Mouse (Mus musculus): ENCODE data around the gene Cd52.
"Not testable (repeated sequence)": the region's sequence is repeated elsewhere in the genome, so short reads cannot be mapped to it uniquely, and the experiment has no call there.

Cd52 gene

DNA sequence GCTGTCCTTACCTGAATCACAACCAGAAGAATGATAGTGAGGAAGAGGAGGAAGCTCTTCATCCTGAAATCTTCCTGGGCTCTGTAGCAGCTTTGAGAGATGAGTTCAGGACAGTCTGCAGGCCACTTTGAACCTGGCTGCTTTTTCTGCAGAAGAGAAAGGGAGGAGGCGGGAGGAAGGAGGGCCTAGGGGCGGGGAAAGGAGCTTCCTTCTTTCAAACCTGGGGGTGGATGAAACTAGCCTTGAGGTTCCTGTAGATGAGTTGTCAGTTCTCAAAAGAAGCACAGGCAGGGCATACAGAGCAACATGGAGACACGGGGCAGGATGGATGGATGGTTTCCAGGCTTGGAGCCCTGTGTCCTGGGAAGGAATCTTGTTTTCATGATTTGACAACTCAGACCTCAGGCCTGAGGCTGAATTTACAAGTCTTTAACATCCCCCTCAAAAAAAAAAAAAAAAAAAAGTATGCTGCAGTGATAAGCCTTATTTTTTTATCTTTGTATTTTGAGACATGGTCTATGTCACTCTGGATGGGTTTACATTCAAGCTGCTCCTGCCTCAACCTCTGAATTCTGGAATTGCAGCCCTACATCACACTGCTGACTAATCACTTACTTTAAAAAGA is at the start of gene Cd52:
Gene Cd52 (minus strand): TSS at position 160 of the 625 bp plus-strand sequence.
- no peak for DNase-seq (ENCODE audit: low spot score)

DNA sequence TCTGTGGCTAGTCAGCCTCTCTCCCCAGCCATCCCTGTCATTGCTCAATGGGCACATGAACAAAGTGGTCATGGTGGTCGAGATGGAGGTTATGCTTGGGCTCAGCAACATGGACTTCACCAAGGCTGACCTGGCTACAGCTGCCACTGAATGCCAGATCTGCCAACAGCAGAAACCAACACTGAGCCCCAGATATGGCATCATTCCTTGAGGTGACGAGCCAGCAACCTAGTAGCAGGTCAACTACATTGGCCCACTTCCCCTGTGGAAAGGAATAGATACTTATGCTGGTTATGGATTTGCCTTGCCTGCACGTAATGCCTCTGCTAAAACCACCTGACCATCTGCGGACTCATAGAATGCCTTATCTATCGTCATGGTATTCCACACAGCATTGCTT is 49.4 kb upstream of the Cd52 start:
- DNase-seq (ENCODE audit: low spot score) = not testable (repeated sequence)

DNA sequence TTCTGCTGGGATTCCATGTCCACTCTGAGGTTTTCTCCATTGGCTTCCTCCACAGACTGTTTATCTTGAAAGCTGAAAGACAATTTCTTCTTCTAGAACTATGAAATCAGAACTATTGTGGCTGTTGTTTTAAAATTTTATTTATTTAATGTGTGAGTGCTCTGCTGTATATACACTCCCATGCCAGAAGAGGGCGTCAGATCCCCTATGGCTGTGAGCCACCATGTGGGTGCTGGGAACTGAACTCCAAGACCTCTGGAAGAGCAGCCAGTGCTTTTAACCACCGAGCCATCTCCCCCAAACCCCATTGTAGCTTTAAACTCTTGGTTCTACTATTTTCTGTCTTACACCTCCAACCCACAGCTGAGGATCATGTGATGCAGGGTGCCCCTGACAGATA is 44.0 kb upstream of the Cd52 start:
- DNase-seq (ENCODE audit: low spot score) = no peak

DNA sequence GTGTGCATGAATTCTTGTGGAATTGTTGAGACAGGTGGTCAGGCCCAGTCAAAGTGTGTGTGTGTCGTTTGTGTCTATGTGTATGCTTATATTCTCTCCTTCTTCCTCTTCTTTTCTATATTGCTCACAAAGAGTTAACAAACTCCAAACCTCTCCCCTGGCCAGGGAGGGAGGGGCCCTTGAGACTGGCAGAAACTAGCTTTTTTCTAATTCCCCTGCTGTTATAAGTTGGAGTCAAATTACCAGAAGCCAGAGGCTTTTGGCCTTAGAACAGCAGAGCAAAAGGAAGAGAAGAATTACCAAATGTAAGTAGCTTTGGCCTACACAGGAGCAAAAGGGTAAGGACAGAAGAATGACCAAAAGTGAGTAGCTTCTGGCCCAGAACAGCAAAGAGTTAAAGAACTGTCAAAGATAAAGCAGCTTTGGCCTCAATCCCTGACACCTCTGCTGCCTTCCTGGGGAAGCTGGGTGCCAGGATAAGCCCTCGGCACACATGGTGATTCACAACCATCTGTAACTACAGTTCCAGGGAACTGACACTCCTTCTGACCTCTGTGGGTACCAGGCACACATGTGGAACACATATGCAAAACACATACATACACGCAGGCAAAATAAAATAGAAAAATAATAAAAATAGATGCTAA is 41.5 kb upstream of the Cd52 start:
- DNase-seq (ENCODE audit: low spot score) = peak; percentile 46

DNA sequence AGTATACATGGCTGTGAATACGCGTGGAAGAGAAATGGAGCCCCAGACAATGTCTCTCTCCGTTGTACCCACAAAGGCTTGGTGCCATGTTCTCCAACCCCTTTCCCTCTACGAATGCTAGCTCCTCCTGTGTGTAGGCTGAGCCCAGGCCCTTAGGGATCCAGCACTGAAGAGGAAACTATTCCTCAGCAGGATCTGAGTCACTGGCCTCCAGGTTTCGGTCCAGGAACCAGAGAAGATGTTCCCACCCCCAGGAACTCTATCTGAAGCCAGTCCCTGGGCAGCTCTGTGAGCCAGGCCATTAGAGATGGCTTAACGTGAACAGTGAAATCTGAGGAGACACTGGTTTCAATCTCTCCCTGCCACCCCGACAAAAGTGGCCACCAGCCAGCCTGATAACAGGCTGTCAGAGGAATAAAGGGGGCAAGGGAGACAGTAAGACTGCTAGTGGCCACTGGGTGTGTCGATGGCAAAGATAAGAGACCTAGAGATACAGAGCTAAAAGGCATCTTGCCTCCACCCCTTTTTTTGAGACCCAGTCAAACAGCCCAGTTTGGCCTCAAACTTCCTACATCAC is 37.7 kb upstream of the Cd52 start:
- no peak for DNase-seq (ENCODE audit: low spot score)

DNA sequence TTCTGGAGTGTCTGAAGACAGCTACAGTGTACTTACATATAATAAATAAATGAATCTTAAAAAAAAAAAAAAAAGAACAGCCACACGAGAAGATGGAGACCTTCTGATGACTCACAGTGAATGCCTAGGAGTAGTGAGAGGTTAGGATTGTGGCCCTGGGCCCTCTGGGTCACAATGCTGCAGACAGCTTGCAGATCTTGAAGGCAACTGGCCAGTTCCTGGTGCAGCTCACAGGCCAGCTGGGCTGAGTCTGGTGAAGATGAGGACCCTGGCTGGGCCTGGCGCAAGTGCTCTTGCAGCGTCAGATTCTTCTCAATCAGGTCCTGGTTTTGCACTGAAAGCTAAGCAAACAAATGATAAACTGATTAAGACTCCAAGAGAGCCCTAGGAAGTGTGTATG is 37.2 kb upstream of the Cd52 start:
- no peak for DNase-seq (ENCODE audit: low spot score)

DNA sequence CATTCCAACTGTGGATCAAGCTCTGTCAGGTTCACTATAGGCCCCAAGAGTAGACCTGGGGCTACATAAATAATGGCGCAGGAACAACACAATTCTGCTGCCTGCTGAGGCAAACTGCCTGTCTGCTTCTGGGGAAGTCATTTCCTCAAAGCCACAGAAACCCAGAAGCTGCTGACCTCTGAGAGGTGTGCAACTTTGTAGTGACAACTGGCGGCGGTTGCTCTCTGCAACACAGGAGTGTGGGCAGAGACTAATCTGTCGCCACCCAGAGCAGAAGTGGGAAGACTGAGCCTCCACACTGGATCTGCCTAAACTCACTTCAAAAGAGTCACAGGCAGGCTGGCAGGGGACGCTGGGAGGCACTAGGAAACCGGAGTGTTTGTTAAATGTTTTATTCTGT is 34.6 kb upstream of the Cd52 start:
- no peak for DNase-seq (ENCODE audit: low spot score)

DNA sequence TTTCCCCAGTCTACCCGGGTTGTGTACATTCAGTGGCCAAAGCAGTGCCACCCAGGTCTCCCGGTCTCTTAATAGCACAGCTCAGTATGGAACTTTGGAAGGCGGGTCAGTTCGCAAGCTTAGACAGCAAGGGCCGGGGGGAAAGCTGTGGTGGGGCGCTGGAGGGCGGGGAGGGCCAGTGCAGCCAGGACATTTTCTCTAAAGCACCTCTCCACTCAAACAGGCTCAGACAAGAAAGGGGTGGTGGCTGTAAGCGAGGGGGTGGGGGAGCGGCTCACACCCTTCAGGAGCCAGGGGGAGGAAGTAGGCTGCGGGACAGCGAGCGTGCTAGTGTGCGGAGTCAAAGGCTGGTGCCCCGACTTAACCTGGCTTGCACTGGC is 34.1 kb upstream of the Cd52 start:
- DNase-seq (ENCODE audit: low spot score) = no peak

DNA sequence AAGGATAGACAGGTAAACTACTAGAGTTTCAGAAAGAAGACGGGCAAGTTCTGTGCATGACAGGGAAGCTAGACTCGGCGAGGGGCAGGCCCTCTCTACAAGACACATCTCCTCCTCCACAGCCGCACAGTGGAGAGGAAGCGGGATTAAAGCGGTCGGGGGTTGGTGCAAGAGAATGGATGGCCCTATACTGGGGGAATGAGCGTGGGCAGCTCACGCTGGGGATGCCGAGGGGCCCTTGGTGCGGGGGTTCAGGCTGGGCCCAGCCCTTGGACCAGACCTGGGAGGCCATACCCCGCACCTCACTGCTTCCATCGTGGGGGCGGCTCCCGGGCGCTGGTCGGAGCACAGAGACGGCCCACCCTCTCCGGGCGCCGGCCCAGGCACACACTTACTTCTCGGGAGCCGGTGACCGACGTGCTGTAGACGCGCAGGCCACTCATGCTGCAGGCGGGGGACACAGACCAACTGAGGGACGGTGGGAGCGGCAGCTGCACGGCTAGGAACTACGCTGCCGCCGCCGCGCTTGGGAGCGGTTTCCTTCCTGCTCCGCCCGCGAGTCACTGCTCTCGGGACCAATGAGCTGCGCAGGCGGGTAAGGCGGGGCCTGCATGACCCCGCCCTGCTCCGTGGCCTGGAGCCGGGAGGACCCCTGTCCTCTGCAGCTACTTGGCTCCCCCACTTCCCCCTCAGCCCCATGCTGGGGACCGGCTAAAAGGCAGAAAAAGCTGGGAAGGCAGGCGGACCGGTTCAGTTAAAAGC is 33.5 kb upstream of the Cd52 start, which contains the start of gene Sh3bgrl3:
Gene Sh3bgrl3 (minus strand): TSS at position 569 of the 762 bp plus-strand sequence.
- peak; percentile 94 for DNase-seq (ENCODE audit: low spot score)

DNA sequence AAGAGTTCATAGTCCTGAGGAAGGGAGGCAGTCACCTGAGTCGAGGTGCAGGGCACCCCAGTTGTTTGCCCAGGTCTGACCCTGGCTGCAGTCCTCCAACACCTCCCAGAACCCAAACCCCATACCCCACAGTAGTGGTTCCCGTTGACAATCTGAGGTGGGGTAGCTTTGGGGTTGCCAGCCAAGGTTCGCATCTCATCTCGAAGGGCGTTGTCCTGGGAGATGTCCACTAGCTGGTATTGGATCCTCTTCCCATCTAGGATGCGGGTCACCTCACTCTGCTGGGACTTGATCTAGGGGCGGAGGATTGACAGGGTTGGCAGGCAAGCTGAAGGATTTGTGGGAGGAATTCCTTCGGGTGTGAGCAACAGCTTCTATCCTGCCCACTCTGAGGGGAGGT is 32.9 kb upstream of the Cd52 start:
- DNase-seq (ENCODE audit: low spot score) = no peak

DNA sequence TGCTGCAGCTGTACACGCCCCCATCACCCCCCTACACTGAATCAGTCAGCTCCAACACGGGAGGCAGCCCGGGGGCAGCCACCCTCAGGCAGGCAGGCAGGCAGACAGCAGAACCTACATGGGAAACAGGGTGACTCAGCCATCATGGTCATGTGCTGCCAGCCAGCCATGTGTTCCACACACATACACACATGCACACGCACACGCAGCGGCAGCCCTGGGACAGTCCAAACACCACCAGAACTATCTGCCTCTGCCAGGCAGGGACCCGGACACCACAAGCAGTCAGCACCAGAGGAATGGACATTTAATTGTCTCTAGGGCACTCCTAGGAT is 32.2 kb upstream of the Cd52 start:
- DNase-seq (ENCODE audit: low spot score) = no peak

DNA sequence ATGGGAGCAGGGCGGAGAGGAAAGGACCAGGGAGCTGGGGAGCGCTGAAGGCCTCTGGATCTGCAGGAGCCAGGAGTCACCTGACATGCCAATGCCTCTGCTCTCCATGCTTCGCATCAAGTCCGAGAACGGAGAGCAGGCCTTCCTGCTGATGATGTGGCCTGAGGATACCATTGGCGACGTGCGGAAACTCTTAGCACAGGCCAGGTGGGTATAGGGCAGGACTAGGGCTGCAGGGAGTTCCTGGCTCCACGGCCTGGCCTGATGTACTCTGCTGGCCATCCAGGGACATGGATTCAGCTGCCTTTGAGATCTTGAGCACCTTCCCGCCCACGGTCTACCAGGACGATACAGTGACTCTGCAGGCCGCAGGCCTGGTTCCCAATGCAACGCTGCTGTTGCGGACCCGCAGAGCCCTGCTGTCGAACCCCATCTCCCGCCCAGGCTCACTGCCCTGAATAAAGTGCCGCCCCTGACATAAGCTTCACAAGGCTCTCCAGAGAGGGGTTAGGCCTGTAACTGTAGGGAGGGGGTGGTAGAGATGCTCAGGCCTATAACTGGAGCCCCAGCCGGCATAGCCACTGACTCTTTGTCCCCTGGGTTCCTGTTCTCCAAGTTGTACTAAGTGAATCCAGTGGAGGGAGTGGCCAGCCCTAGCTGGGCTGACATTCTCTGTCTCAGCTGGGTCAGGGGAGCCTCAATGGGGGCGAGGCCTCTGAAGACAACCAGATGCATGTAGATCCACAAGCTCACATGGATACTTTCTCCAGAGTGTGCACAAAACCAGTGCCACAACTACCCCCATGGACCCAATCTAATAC is 31.6 kb upstream of the Cd52 start:
- DNase-seq (ENCODE audit: low spot score) = no peak

DNA sequence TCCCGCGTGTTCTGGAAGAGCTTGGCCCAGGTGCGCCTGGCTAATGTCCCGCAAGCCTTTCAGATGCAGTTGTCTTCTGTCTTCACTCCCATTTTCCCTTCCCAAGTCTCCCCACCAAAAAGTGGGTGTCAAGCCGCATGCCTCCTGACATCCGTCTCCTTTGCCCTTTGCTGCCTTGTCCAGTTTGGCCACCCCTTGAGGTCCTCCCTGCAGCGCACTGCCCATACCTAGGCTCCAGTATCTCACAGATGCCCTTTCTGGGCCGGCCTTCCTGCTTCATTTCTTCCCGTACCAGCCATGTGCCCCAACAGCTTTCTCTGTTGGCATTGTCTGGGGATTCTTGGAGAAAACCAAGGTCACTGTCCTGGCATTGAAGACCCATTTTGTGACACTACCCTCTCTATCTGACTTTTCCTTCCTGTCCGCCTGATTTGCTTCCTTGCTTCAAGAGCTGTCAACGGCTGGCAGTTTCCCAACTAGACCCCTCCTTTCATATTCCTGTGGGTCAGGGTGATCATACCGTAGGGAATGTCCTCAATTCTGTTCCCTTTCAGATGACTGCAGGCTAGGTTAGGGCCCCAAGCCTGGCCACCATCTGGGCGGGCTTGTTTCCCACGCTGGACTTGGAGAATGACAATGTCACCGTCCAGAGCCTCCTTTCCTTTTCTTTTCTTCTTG is 30.6 kb upstream of the Cd52 start:
- DNase-seq (ENCODE audit: low spot score) = no peak

DNA sequence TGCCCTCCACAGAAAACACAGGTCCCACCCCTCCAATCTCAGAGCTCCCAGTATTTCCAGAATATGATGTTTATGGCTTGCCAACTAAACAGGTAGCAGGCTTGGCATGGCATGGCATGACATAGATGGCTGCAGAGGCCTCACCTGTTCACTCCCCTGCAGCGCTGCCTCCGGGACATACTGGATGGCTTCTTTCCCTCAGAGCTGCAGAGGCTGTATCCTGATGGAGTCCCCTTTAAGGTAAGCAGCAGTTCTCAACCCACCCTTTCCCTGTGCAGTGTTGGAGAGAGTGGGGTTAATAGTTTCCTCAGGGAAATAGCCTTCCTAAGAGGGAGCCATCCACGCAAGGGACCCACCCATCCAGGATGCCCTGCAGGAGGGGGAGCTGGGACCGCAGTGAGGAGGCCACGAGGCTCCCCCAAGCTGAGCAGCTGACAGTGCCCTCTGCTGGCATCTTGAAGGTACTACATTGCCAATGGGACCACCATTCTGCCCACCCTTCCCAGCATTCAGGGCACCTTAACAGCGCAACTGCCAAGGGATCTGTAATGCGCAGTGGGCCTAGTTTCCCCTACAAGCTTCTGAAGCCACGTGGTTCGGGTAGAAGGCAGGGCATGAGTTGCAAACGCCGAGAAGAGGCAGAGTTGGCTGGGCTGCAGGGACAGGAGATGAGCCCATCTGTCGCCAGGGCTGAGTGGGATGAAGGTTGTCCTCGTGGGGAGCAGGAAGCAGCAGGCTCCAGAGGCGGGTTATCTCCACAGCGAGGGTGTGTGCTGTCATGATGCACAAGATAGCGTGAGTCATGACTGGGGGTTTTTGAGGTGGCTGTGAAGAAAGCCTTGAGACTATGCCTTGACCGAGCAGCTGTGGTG is 29.0 kb upstream of the Cd52 start:
- DNase-seq (ENCODE audit: low spot score) = peak; percentile 83

DNA sequence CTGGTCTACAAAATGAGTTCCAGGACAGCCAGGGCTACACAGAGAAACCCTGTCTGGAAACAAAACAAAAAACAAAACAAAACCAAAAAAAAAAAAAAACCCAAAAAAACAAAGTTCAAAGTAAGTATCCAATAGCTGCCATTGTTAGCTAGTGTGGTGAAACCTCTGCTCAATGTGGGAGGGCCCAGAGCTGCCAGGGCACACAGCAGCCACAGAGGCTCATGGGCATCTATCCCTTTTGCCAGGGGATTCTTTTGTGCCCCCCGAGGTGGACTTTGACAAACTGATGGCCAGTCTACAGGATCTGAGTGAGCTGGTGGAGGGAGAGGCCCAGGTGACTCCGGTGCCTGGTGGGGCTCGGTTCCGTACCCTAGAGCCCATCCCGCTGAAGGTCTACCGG is 28.3 kb upstream of the Cd52 start:
- DNase-seq (ENCODE audit: low spot score) = no peak

DNA sequence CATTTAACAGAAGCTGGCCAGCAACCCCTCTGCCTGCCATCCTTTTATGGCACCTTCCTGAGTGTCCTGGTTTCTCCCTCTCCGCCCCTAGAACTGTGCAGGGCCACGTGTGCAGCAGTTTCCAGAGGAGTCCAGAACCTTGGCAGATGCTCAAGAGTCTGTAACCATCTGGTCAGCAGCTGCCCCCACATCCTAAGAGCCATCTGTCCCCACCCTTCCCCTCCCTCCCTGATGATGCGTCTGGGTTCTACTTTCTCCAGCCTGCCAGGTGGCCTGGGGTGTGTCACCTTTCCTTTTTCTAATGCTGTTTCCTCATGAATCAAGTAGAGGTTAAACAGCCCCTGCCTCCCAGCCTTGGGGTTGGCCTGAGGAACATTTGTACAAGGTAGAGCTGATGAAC is 27.4 kb upstream of the Cd52 start:
- DNase-seq (ENCODE audit: low spot score) = no peak

DNA sequence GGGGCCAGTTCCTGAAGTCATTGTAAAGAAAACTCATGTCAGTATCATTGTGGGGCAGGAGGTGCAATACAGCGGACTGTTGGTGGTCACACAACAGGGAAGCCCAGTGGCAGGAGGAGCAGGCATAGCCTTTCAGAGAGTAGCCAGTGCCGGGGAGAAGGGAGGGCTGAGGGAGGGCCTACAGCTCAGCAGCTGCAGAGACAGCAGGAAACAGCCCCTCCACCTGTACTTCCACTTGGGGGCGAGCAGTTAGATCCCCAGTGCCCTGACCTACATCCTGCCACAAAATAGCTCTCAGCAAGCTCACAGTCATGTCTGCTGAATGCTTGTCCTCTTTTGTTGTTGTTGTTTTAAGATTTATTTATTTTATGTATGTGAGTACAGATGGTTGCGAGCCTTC is 26.7 kb upstream of the Cd52 start:
- DNase-seq (ENCODE audit: low spot score) = no peak

DNA sequence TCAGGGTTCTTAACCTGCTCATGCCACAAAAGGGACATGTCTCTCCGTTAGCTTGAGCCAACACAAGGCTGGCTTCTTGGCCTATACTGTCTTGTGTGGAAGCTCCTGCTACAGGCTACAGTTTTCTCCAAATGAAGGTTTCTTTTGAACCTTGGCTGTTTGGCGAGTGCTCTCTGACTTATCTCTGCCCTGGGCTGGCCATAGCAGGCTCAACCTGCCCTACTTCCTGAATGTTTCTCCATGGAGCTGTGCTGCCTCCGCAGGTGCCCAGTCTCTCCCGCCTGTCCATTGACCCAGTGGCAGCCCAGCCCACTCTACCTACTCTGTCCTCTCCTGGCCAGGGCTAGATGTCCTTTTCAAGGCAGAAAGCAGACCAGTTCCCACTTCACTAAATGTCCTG is 26.0 kb upstream of the Cd52 start:
- no peak for DNase-seq (ENCODE audit: low spot score)

DNA sequence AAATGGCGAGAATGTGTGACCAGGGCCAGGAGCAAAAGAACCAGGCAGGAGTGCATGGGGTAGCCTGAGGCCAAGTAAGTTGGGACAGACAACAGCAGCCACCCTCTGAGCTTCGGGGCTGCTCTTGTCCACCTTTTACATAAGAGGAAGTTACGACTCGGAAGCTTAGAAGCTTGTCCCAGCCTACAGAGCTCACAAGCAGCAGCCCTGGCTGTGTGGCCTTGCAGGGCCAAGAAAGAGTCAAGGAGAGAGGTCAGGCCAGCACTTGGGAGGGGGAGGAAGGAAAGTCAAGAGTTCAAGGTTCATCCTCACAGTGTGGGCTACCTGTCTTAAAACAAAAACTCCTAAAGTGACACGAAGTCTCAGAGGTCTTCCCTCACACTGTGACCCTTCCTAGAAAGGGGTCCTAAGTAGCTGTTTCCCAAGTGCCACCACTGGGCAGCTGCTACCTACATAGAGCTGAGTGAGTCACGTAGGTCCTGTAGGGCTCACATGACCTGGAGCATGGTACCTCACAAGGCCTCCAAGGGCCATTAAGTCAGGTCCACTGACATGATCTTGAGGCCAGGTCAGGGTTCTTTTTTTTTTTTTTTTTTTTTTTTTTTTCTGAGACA is 25.4 kb upstream of the Cd52 start:
- no peak for DNase-seq (ENCODE audit: low spot score)

DNA sequence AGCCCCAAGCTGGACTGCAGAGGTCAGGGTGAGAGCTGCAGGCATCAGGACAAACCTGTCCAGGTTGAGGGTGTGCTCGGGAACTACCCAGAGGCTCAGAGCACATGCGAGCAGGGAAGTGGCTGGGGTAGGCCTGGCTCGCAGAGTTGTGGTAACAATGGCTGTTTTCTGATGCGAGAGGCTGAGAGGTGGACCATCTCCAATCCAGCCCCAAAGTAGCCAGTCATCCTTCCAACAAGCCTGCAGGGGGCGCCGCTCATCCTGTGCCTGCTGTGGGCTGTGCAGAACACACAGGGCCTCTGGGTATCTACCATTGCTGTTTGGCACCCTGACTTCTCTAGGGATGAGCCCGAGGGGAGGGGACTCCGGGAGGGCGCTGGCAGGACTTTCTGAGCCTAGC is 24.8 kb upstream of the Cd52 start:
- peak; percentile 50 for DNase-seq (ENCODE audit: low spot score)

Data from embryo, embryonic 10.5 days (tissue).